Mouse (Mus musculus) thymus, postnatal 14 days (tissue): ENCODE data around the gene Mpped2.

ENCODE experiments used
- DNase-seq: peaks from one replicate; pipeline ENCODE4 v3.0.0; 2021

Mpped2 gene

DNA sequence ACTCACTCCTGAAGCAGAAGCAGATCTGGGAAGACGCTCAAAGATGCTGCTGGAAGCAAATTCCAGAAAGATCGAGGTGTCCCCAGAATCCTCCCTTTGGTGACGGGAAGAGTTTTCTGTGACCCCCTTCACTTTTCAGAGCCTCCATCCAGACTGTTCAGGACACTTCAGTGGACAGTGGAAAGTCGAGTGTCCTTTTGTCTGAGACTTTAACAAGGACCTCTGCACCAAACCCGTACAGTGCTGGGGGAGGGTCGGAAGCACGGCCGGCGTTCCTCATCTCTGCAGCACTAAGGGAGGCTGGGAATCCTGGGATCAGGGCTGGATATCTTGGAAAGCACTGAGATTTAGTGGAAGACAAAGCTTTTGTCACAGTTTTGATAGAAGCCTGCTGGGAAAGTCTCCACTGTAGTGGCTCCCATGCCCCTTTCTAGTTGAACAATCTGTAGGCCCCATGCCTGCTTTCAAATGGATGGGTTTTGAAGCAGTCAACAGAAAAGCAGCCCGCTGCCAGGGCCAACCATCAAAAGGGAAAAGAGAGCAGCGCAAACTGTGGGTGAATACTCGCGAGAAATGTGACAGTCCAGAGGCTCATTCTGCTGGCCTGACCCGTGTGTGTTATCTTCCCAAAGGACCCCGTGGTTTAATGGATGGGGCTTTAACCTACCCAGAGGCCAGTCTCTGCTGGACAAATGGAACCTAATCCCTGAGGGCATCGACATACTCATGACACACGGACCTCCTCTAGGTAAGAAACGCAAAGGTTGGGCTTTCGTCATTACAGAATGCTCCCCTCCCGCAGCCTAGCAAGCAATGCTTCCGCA lies 168.0 kb downstream of the Mpped2 start:
- no peak for DNase-seq

DNA sequence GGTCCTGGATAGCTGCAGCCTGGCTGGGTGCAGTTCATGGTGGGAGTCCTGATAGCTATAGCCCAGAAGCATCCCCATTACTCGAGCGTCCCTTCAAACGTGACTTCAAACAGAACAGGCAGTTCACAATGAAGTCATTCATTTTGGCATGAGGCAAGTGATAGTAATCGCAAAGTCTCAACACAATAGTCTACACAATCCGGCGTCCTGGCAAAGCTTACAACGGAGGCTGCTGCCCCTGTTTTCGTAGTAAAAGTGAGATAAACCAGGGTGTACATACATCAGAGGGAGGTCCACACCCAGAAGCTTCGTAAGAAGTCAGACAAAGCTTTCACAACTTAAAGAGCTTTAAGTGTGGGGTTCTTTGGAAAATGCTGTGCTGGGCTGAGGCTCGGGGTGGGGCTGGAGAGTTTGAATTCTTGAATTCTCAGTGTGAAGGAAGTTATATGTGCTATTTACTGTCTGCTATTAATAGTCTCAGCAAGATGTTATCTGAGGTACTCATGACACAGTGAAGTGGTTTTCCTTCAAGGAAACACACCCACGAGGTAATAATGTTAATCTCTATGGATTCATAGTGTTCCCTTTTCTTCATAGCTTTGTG lies 170.1 kb downstream of the Mpped2 start:
- no peak for DNase-seq

DNA sequence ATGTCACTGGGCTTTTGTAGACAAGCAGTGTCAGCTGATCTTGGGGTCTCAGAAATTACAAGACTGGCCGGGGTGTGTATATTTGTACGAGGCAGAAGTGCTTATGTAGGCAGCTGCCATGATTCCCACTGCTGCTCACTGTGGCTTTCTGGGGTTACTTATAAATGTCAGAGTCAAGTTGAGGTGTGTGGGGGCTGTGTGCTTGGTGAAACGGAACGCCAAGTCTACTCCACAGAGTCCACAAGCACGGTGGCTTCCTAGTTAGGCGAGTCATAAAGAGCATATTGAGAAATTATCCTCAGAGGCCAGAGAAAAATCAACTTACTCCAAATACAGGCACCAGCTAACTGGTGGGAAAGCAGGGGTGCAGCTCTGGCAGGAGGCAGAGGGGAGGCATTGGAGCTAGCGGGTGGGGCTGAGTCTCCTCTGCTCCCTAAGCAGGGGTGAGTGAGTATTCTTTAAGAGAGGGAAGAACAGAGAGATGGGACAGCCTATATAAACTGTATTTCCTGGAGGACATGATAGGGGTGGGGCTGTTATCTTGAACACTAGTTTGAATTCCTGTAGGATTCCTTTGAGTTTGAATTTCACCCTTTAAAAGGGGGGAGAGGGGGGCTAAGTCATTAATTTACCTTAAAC lies 172.2 kb downstream of the Mpped2 start:
- no peak for DNase-seq

- DNase-seq: no peak
These were observed 173.2 kb downstream of the Mpped2 start for GRCm38 (mm10) chr2:106866303-106866702.

DNA sequence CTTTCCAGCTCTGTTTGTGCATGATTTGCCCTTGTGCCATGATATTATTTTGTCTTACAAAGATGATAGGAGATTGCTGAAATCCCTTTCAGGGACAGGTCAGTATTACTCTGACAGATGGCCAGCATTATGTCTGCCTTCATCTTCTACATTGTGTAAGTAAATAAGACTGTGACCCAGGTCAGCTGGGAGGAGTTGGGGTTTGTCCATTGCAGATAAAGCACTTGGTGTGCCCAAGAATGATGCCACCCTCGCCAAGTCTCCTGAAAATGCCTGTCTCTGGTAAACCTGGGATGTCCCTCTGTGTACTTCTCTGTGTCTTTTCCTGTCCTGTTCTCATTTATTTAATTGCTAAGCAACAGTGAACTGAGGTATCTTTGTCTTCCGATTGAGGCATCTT lies 177.8 kb downstream of the Mpped2 start:
- DNase-seq: no peak

DNA sequence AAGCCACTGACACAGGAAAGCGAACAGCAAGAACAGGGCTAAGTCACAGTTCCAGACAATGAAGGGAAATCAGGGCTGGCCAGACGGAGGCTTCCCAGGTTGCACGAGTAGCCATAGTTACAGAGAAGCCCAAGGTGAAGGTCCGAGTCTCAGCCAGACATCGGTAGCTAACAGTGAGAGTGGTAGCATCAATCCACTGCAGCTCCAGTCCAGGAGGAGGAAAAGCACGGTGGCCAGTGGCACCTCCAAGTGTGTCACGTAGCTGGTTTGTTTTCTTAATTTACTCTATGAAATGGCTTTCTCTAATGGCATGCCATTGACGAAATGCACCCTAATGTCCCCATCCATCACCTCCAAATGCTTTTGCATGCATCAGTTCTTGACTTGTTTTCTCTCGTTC lies 180.1 kb downstream of the Mpped2 start:
- DNase-seq: no peak

- DNase-seq: no peak
These were observed 190.3 kb downstream of the Mpped2 start for GRCm38 (mm10) chr2:106883390-106883789.

GRCm38 (mm10) chr2:106888174-106888573 lies 195.1 kb downstream of the Mpped2 start:
- no peak for DNase-seq

DNA sequence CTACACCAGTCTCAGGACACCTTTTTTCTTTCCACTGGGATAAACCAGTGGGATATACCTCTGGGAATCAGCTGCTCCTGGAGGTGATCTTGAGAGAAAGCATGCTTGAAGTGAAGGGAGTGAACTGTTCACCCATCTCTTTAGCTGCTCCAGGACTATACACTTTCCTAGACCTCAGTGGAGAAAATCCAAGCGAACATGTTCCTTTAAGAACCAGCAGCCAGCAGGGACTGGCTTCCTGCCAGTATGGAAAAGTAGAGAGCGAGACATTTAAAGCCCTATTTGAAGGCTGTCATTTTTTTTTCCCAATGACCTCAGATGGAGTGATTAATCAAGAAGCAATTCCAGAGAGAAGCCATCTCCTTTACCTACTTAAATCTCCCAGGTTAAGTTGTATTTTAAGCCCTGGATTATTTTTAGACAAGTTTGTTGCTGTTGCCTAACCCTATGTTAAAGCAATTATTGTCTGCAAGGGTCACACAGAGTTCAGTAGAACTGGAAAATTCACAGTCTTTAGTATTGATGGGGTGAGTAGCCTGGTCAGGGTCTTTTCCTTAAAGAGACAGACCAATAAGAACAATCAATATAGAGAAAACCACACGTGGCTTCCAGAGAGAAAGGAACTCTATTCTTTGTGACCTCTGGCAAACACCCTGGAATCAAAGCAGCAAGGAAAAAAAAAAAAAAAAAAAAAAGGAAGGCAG lies 196.4 kb downstream of the Mpped2 start:
- DNase-seq: no peak

DNA sequence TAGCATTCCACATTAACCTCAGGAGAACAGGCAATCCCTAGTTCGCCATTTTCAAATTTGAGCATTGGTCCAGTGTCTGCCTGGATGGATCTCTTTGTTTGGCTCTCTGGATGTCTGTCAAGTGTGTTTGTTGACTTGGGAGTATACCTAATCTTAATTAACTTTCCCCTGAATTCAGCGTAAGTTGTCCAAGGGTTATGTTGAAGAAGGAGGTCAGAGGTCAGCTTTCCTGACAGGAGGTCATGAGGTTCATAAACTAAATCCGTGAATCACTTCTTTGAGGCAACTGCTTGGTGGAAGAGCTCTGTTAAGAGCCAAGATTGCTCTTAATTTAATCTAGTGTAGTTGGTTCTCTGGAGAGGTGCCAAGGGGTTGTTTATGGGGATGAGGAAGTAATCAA lies 200.3 kb downstream of the Mpped2 start:
- DNase-seq: no peak

GRCm38 (mm10) chr2:106895326-106896023 lies 202.4 kb downstream of the Mpped2 start:
- no peak for DNase-seq

- no peak for DNase-seq
These were observed 202.9 kb downstream of the Mpped2 start for GRCm38 (mm10) chr2:106896024-106896384.

DNA sequence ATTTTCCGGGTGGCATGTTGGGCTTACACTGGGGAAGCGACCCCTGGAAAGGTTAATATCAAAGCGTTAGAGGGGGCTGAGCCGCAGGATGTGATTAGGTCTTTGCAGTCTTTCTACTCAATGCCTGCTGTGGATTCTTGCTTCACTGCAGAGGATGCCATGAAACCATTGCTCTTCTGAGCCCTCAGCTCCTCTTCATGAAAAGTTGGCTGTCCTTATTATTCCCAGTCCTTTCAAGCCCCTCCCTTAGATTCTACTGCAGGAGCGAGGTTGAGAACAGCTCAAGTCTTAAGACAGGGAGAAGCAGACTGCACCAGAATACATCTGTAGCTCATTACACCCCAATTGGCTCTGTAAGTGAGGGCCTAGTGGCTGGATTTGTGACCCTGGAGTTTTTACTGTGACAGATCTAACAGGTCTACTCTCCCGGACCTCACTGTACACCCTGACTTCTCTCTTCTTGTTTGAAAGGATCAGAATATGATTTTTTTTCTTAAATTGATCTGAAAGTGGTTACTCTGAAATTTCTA lies 218.9 kb downstream of the Mpped2 start:
- DNase-seq: no peak
